Mouse (Mus musculus): Measurements from ENCODE around the gene Sp7. TPM values are rescaled to one million over a fixed set of nuclear protein-coding genes. Genes with fewer than 3 reads are reported as not detected.

Gene Sp7
- polyA plus RNA-seq (2014; fragmentation: Nextera tagmentation; extraction: Ambion mirVana): 0.21 TPM in 1 of 2 replicates, not detected in the other

DNA sequence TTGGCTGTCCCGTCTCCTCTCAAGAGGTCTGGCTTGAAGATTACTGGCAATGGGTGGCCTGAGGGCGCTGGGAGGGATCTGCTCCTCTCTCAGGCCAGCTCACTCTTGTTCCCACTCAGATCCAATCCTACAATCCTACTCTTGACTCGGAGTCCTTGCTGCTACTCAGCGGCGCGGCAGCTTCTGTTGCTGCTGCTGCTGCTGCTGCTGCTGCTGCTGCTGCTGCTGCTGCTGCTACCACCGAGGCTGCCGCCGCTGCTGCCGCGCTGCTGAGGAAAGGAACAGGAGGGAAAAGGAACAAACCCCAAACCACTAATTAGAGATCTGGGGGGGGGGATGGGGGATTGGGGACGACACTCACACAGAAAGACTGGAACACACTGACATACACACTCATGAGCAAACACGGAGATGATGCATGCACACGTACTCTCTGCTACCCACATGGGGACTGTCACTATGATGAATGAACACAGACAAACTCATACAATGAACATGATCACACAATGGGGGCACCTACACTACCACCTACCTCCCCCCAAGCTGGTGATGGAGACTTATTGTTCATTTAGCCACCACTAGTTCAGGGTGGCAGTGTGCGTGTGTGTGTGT lies at the start of gene Sp7:
TSS of gene Sp7 (minus strand) at position 450 of the 612 bp plus-strand sequence.
- 10% methylated on average over 15 of the region's 15 CpGs for WGBS
- H3K27me3 ChIP-seq (ENCODE audit: control insufficient read depth, insufficient read depth, low read length): peaks cover 5% of the 10 kb centered on the region; the same call in 1 of the 2 replicates
- H3K4me1 ChIP-seq (ENCODE audit: control insufficient read depth, insufficient read depth, low read length): 0 out of 2 replicates have a peak, but pooled peaks cover 5% of the 10 kb centered on the region
- no peak for ATAC-seq (ENCODE audit: low FRiP score, low TSS enrichment)
- no peaks in the 10 kb centered on the region for H3K36me3 ChIP-seq (ENCODE audit: control insufficient read depth, insufficient read depth, low read length)
- H3K4me2 ChIP-seq (ENCODE audit: low read length): peak within 1 kb of the TSS; percentile 43
- DNase-seq: peak; percentile 67
- peak within 1 kb of the TSS; percentile 24 for H3K4me3 ChIP-seq (replicated peaks; ENCODE audit: low read depth, low read length)
- H3K9ac ChIP-seq (replicated peaks; ENCODE audit: low read length): peak within 1 kb of the TSS; percentile 21; the same call in 1 of the 2 replicates
- no peak within 1 kb of the TSS for H3K27ac ChIP-seq (replicated peaks; ENCODE audit: low read depth, low read length)
- no peaks in the 10 kb centered on the region for H3K9me3 ChIP-seq (ENCODE audit: control insufficient read depth, low read length)

DNA sequence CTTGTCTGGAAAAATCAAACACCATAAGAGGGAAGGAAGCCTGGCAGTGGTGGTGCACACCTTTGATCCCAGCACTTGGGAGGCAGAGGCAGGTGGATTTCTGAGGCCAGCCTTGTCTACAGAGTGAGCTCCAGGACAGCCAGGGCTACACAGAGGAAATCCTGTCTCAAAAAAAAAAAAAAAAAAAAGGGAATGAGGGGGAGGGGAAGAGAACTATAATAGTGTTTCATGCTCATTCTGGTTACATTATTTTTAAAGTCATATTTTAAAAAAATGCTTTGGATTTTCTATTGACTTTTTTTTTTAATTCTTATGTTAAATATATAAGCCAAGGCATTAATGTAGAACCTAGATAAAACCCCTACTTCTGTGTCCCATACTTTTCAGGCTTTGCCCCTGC lies 46.7 kb upstream of the Sp7 start:
- H3K9me3 ChIP-seq (ENCODE audit: control insufficient read depth, low read length): peaks cover 3% of the 10 kb centered on the region; the same call in 1 of the 2 replicates
- peaks cover 27% of the 10 kb centered on the region for H3K4me1 ChIP-seq (ENCODE audit: control insufficient read depth, insufficient read depth, low read length)
- H3K4me3 ChIP-seq (replicated peaks; ENCODE audit: low read depth, low read length): no peak overlapping the region
- H3K27ac ChIP-seq (replicated peaks; ENCODE audit: low read depth, low read length): no peak overlapping the region
- no peaks in the 10 kb centered on the region for H3K27me3 ChIP-seq (ENCODE audit: control insufficient read depth, insufficient read depth, low read length)
- no peak for DNase-seq
- no peak for ATAC-seq (ENCODE audit: low FRiP score, low TSS enrichment)
- H3K36me3 ChIP-seq (ENCODE audit: control insufficient read depth, insufficient read depth, low read length): peaks cover 46% of the 10 kb centered on the region
- no peak overlapping the region for H3K9ac ChIP-seq (replicated peaks; ENCODE audit: low read length)
- H3K4me2 ChIP-seq (ENCODE audit: low read length): no peak overlapping the region

DNA sequence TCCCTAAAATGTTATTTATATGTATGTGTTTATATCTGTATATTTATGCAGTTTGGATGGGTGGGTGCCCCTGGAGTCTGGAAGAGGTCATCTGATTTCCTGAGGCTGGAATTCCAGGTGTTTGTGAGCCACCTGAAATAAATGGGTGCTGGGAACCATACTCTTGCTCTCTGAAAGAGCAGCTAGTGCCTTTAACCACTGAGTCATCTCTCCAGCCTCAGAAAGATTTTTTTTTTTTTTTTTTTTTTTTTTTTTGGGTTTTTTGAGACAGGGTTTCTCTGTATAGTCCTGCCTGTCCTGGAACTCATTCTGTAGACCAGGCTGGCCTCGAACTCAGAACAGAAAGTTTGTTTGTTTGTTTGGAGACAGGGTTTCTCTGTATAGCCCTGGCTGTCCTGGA lies 44.1 kb upstream of the Sp7 start:
- peaks cover 51% of the 10 kb centered on the region for H3K36me3 ChIP-seq (ENCODE audit: control insufficient read depth, insufficient read depth, low read length)
- no peak for DNase-seq

DNA sequence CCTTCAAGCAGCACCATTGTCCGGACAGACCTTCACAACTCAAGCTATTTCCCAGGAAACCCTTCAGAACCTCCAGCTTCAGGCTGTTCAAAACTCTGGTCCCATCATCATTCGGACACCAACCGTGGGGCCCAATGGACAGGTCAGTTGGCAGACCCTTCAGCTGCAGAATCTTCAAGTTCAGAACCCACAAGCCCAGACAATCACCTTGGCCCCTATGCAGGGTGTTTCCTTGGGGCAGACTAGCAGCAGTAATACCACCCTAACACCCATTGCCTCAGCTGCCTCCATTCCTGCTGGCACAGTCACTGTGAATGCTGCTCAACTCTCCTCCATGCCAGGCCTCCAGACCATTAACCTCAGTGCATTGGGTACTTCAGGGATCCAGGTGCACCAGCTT lies 42.3 kb upstream of the Sp7 start:
- H3K27me3 ChIP-seq (ENCODE audit: control insufficient read depth, insufficient read depth, low read length): no peaks in the 10 kb centered on the region
- H3K36me3 ChIP-seq (ENCODE audit: control insufficient read depth, insufficient read depth, low read length): peaks cover 51% of the 10 kb centered on the region
- H3K9me3 ChIP-seq (ENCODE audit: control insufficient read depth, low read length): peaks cover 3% of the 10 kb centered on the region; the same call in 1 of the 2 replicates
- peak overlapping the region; percentile 37 for H3K4me2 ChIP-seq (ENCODE audit: low read length)
- DNase-seq: no peak
- H3K4me3 ChIP-seq (replicated peaks; ENCODE audit: low read depth, low read length): no peak overlapping the region
- peak overlapping the region; percentile 12; the same call in 1 of the 2 replicates for H3K9ac ChIP-seq (replicated peaks; ENCODE audit: low read length)
- H3K4me1 ChIP-seq (ENCODE audit: control insufficient read depth, insufficient read depth, low read length): peaks cover 32% of the 10 kb centered on the region
- no peak for ATAC-seq (ENCODE audit: low FRiP score, low TSS enrichment)
- WGBS: 97% methylated on average over 3 of the region's 3 CpGs
- H3K27ac ChIP-seq (replicated peaks; ENCODE audit: low read depth, low read length): no peak overlapping the region

More for the DNA sequence above, 44.1 kb upstream of the Sp7 start:
- Histone ChIP-seq H3K4me1 (ENCODE audit: control insufficient read depth, insufficient read depth, low read length) (peaks cover 32% of the 10 kb centered on the region), H3K9ac (replicated peaks; ENCODE audit: low read length) (no peak overlapping the region), H3K27me3 (ENCODE audit: control insufficient read depth, insufficient read depth, low read length) (no peaks in the 10 kb centered on the region), H3K4me3 (replicated peaks; ENCODE audit: low read depth, low read length) (no peak overlapping the region), H3K4me2 (ENCODE audit: low read length) (peak overlapping the region; percentile 37), H3K27ac (replicated peaks; ENCODE audit: low read depth, low read length) (no peak overlapping the region), H3K9me3 (ENCODE audit: control insufficient read depth, low read length) (peaks cover 3% of the 10 kb centered on the region; the same call in 1 of the 2 replicates)
- 96% methylated on average over 1 of the region's 1 CpGs for WGBS
- no peak for ATAC-seq (ENCODE audit: low FRiP score, low TSS enrichment)

DNA sequence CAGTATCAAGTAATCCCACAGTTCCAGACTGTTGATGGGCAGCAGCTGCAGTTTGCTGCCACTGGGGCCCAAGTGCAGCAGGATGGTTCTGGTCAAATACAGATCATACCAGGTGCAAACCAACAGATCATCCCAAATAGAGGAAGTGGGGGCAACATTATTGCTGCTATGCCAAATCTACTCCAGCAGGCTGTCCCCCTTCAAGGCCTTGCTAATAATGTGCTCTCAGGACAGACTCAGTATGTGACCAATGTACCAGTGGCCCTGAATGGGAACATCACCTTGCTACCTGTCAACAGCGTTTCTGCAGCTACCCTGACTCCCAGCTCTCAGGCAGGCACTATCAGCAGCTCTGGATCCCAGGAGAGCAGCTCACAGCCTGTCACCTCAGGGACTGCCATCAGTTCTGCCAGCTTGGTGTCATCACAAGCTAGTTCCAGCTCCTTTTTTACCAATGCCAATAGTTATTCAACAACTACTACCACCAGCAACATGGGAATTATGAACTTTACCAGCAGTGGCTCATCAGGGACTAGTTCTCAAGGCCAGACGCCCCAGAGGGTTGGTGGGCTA lies 41.7 kb upstream of the Sp7 start:
- no peaks in the 10 kb centered on the region for H3K27me3 ChIP-seq (ENCODE audit: control insufficient read depth, insufficient read depth, low read length)
- peaks cover 32% of the 10 kb centered on the region for H3K4me1 ChIP-seq (ENCODE audit: control insufficient read depth, insufficient read depth, low read length)
- ATAC-seq (ENCODE audit: low FRiP score, low TSS enrichment): no peak
- no peak overlapping the region for H3K27ac ChIP-seq (replicated peaks; ENCODE audit: low read depth, low read length)
- 89% methylated on average over 2 of the region's 2 CpGs for WGBS
- 0 out of 2 replicates have a peak overlapping the region, but pooled peaks have one; percentile 12 for H3K4me2 ChIP-seq (ENCODE audit: low read length)
- no peak for DNase-seq
- no peak overlapping the region for H3K4me3 ChIP-seq (replicated peaks; ENCODE audit: low read depth, low read length)
- peak overlapping the region; percentile 12; the same call in 1 of the 2 replicates for H3K9ac ChIP-seq (replicated peaks; ENCODE audit: low read length)
- peaks cover 3% of the 10 kb centered on the region; the same call in 1 of the 2 replicates for H3K9me3 ChIP-seq (ENCODE audit: control insufficient read depth, low read length)
- peaks cover 51% of the 10 kb centered on the region for H3K36me3 ChIP-seq (ENCODE audit: control insufficient read depth, insufficient read depth, low read length)

DNA sequence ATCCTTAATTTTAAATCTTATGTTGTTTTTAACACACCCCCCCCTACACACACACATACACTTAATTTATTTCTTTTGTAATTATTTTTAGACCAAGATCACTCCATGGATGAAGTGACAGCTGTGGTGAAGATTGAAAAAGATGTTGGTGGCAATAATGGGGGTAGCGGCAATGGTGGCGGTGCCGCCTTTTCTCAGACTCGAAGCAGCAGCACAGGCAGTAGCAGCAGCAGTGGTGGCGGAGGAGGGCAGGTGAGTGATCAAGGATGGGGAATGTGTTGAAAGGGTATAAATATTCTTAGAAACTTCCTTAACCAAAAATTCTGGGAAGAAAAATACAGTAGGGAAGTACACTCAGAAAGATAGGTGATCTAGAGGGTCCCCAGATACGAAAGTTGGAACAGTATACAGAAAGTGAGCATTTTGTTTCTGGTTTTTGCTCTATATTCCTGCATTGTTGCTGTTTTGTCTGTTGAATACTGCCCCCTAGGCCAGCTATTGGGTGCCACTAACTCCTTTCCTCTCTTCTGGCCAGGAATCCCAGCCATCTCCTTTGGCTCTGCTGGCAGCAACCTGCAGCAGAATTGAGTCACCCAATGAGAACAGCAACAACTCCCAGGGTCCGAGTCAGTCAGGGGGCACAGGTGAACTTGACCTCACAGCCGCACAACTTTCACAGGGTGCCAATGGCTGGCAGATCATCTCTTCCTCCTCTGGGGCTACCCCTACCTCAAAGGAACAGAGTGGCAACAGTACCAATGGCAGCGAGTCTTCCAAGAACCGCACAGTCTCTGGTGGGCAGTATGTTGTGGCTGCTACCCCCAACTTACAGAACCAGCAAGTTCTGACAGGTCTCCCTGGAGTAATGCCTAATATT lies 40.9 kb upstream of the Sp7 start:
- no peak for DNase-seq
- ATAC-seq (ENCODE audit: low FRiP score, low TSS enrichment): no peak
- Histone ChIP-seq H3K9me3 (ENCODE audit: control insufficient read depth, low read length) (peaks cover 3% of the 10 kb centered on the region; the same call in 1 of the 2 replicates), H3K9ac (replicated peaks; ENCODE audit: low read length) (no peak overlapping the region), H3K4me1 (ENCODE audit: control insufficient read depth, insufficient read depth, low read length) (peaks cover 32% of the 10 kb centered on the region), H3K27me3 (ENCODE audit: control insufficient read depth, insufficient read depth, low read length) (no peaks in the 10 kb centered on the region), H3K27ac (replicated peaks; ENCODE audit: low read depth, low read length) (no peak overlapping the region), H3K4me2 (ENCODE audit: low read length) (peak overlapping the region; percentile 62), H3K36me3 (ENCODE audit: control insufficient read depth, insufficient read depth, low read length) (peaks cover 46% of the 10 kb centered on the region), H3K4me3 (replicated peaks; ENCODE audit: low read depth, low read length) (no peak overlapping the region)
- 94% methylated on average over 10 of the region's 10 CpGs for WGBS

DNA sequence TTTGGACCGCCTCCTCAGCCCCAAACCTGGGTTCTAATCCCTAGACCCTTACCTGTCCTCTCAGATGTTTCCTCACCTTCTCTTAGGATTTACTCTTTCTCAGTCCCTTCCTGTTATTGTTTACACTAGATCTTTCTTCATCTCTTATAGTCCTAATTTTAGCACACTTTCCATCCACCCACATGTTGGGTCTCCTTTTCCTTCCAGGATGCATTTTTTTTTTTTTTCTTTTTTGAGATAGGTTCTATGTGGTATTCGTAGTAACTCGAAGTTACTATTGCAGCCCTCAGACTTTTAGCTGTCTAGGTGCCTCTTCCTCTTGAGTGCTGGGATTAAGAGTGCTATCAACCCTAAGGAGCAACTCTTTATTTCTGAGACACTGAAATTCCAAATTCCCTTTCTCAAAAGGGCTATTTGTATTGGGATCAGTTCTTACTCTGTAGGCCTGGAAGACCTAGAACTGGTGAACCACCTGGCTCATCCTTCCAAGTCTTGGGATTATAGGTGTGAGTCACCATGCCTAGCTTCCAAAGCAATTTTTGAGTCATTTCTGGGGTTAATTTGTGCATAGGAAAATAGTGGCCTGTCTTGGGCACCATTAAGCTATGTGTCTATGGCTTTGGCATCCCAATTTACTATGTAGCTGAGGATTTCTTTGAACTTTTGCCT lies 40.1 kb upstream of the Sp7 start:
- WGBS: 28% methylated on average over 3 of the region's 3 CpGs
- Histone ChIP-seq H3K4me1 (ENCODE audit: control insufficient read depth, insufficient read depth, low read length) (peaks cover 32% of the 10 kb centered on the region), H3K4me3 (replicated peaks; ENCODE audit: low read depth, low read length) (peak overlapping the region; percentile 79), H3K36me3 (ENCODE audit: control insufficient read depth, insufficient read depth, low read length) (peaks cover 38% of the 10 kb centered on the region), H3K4me2 (ENCODE audit: low read length) (peak overlapping the region; percentile 62), H3K9me3 (ENCODE audit: control insufficient read depth, low read length) (peaks cover 3% of the 10 kb centered on the region; the same call in 1 of the 2 replicates), H3K9ac (replicated peaks; ENCODE audit: low read length) (peak overlapping the region; percentile 87), H3K27ac (replicated peaks; ENCODE audit: low read depth, low read length) (peak overlapping the region; percentile 83), H3K27me3 (ENCODE audit: control insufficient read depth, insufficient read depth, low read length) (no peaks in the 10 kb centered on the region)
- DNase-seq (no peak), ATAC-seq (ENCODE audit: low FRiP score, low TSS enrichment) (no peak)
